Mouse (Mus musculus): ENCODE measurements at regions not wholly inside any gene's neighbourhood (a gene's known extent, or its start where the extent isn't known, plus 50 kb on each side); places are given as distances from the start of the nearest gene placed in this dataset.

- TF ChIP-seq CTCF (IDR thresholded peaks at IDR 0.05; ENCODE audit: borderline replicate concordance, extremely low read depth, insufficient read depth, insufficient read length) (no peak), POLR2A (IDR thresholded peaks at IDR 0.05; ENCODE audit: borderline replicate concordance, extremely low read depth, insufficient read depth, insufficient read length, poor library complexity, severe bottlenecking) (no peak)
Observed at GRCm38 (mm10) chr6:100505506-100506247, 165.3 kb downstream of the Shq1 start.

Data from brain, embryonic 14.5 days (tissue).